Mouse (Mus musculus) heart, postnatal 0 days (tissue): ENCODE results near the gene Zswim9. TPM values are rescaled to one million over a fixed set of nuclear protein-coding genes. Genes with fewer than 3 reads are reported as not detected.
A peak's percentile ranks its signal among the peaks of the same experiment; 100 is the strongest.
"Not testable (repeated sequence)": the region's sequence is repeated elsewhere in the genome, so short reads cannot be mapped to it uniquely, and the experiment has no call there.

Source experiments
- ATAC-seq: fragments of 200-750 bp; cut with Nextera tagmentation; 2 replicates; pipeline ENCODE4 v1.8.0; 2017; ENCODE audit warnings: low read depth, moderate number of reproducible peaks, moderate library complexity; ENCODE audit not compliant: insufficient read depth
- DNase-seq: peaks from one replicate; pipeline ENCODE4 v3.0.0-alpha.2; 2016; ENCODE audit warnings: low spot score
- H3K27ac ChIP-seq: fragments of 300-500 bp; sonication (generic); 2 replicates; pipeline ENCODE4 v1.5.1; 2014; ENCODE audit warnings: low read depth, mild to moderate bottlenecking
- H3K27me3 ChIP-seq: fragments of 300-500 bp; sonication (generic); 2 replicates; pipeline ENCODE4 v1.6.1; 2014; ENCODE audit warnings: low read length, mixed read lengths; ENCODE audit not compliant: control insufficient read depth, insufficient read depth
- H3K36me3 ChIP-seq: fragments of 300-500 bp; sonication (generic); replicated peaks from 2 replicates; pipeline ENCODE4 v1.6.1; 2014; ENCODE audit warnings: low read length, mixed read lengths; ENCODE audit not compliant: control insufficient read depth, insufficient read depth
- H3K4me1 ChIP-seq: fragments of 300-500 bp; sonication (generic); 2 replicates; pipeline ENCODE4 v1.6.1; 2014; ENCODE audit warnings: antibody characterized with exemption; ENCODE audit not compliant: control insufficient read depth, insufficient read depth
- H3K4me2 ChIP-seq: fragments of 300-500 bp; sonication (generic); 2 replicates; pipeline ENCODE4 v1.6.1; 2014; ENCODE audit warnings: low read depth, mild to moderate bottlenecking, low read length, moderate library complexity
- H3K4me3 ChIP-seq: fragments of 300-500 bp; sonication (generic); 2 replicates; pipeline ENCODE4 v1.5.1; 2014; ENCODE audit warnings: low read depth, low read length
- H3K9ac ChIP-seq: fragments of 300-500 bp; sonication (generic); replicated peaks from 2 replicates; pipeline ENCODE4 v1.6.1; 2014; ENCODE audit warnings: low read depth, low read length, mixed read lengths
- H3K9me3 ChIP-seq: fragments of 300-500 bp; sonication (generic); replicated peaks from 2 replicates; pipeline ENCODE4 v1.6.1; 2016; ENCODE audit warnings: low read length; ENCODE audit not compliant: control insufficient read depth
- CTCF ChIP-seq: IDR thresholded peaks from 2 replicates; pipeline ENCODE4 v1.5.1; 2016; ENCODE audit warnings: antibody characterized with exemption, control low read depth, low read depth
- EP300 ChIP-seq: IDR thresholded peaks from 2 replicates; pipeline ENCODE4 v1.6.1; 2016; ENCODE audit warnings: antibody characterized with exemption, low read depth
- WGBS: fragments of 180-500 bp; shearing (Covaris S2); extraction: QIAGEN DNeasy Blood & Tissue Kit; methylation state at CpG from one replicate; pipeline ENCODE4 v1.1.7; 2014; 5-methylcytosine and 5-hydroxymethylcytosine counted together
- polyA plus RNA-seq: library from polyadenylated mRNA; unstranded; fragments of >200 nt; fragmentation: Nextera tagmentation; extraction: Ambion mirVana; gene quantifications from 2 replicates; pipeline ENCODE4 v1.2.1, GENCODE M21; 2015
- total RNA-seq: library from RNA; depleted of rRNA; stranded (reverse); fragments of >200 nt; gene quantifications from 2 replicates; pipeline ENCODE4 v1.2.3, GENCODE M21; 2014; ENCODE audit warnings: low replicate concordance

The Zswim9 gene
- total and polyA plus RNA-seq, 2 experiments from 2014 or later: 0.99 to 5.7 TPM

DNA sequence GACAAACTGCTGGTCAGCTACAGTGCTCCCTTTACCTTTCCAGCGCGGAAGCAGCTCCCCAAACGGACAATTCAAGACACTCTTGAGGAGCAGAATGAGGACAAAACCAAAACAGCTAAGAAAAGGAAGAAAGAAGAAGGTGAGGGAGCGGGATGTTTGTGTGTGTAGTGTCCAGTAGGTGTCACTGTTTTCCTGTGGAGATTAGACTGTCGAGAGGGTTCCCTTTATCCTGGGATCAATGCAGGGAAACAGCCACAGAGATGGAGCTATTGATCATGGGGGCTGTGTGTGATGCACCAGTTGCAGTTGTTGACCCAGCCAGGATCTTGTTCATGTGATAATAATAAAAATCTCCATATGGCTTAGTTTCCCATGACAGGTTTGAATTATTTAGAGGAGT, 10.1 kb upstream of the Zswim9 start:
- Histone ChIP-seq H3K4me1 (no peaks in the 10 kb centered on the region), H3K27ac (no peak overlapping the region), H3K9ac (no peak overlapping the region), H3K4me2 (no peak overlapping the region), H3K36me3 (peaks cover 60% of the 10 kb centered on the region), H3K27me3 (no peaks in the 10 kb centered on the region), H3K9me3 (no peaks in the 10 kb centered on the region), H3K4me3 (no peak overlapping the region)
- TF ChIP-seq CTCF (peak; percentile 59), EP300 (no peak)
- ATAC-seq: no peak
- DNase-seq: peak; percentile 9
- whole genome bisulfite sequencing: 44% methylated on average over 5 of the region's 5 CpGs

DNA sequence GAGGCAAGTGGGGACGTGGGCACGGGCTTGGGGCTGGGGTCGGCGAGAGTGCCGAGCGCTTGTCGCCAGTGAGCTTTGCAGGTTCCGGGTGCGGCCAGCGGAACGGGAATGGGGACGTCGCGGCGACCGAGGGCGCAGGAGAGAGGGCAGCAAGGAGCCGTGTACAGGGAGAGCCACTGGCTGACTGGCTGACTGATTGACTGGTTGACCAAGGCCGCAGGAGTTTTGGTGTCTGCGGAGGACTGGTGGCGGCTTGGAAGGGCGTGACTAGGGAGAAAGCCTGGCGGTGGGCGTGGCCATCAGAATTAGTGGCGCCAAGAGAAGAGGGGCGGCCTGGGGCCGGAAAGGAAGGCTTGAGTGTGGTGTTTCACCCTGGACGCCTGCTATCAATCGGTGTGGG, 436 bp upstream of the Zswim9 start:
- not testable (repeated sequence) for DNase-seq, H3K27me3 ChIP-seq, H3K9me3 ChIP-seq, H3K4me1 ChIP-seq
- peaks cover 16% of the 10 kb centered on the region for H3K36me3 ChIP-seq
- H3K27ac ChIP-seq: 0 out of 2 replicates have a peak overlapping the region, but pooled peaks have one; percentile 85
- H3K4me3 ChIP-seq: peak overlapping the region; percentile 84
- H3K4me2 ChIP-seq: peak overlapping the region; percentile 74
- ATAC-seq: peak; percentile 57
- WGBS: 0% methylated on average over 8 of the region's 29 CpGs
- peak overlapping the region; percentile 66; the same call in 1 of the 2 replicates for H3K9ac ChIP-seq

DNA sequence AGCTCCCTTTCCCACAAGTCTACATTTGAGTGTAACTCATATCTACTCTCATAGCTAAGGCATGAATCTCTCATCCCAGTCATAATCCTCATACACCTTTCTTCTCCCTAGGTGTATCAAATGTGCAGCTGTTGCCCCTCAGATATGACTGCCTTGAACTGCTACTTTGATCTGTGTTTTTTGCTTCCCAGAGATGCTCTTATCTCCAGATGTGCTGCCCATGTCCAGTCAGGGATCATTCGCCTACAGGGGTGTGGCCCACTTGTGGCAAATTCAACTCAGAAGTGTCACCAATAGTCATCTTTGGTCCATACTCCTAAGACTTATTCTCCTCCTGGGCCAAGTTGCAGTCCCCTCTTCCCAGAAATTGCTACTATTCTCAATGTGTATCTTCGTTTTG, 688 bp downstream of the Zswim9 start:
- whole genome bisulfite sequencing: 19% methylated on average over 2 of the region's 2 CpGs
- H3K36me3 ChIP-seq: peaks cover 18% of the 10 kb centered on the region
- H3K27ac ChIP-seq: peak overlapping the region; percentile 85
- peak overlapping the region; percentile 74 for H3K4me2 ChIP-seq
- H3K4me3 ChIP-seq: peak overlapping the region; percentile 84
- H3K9ac ChIP-seq: peak overlapping the region; percentile 66
- TF ChIP-seq CTCF: no peak
- TF ChIP-seq EP300: no peak
- no peaks in the 10 kb centered on the region for H3K27me3 ChIP-seq
- H3K4me1 ChIP-seq: peaks cover 4% of the 10 kb centered on the region; the same call in 1 of the 2 replicates
- H3K9me3 ChIP-seq: no peaks in the 10 kb centered on the region
- no peak for DNase-seq
- no peak for ATAC-seq

GRCm38 (mm10) chr7:13277081-13277480, 1.4 kb downstream of the Zswim9 start, which contains the start of gene Lig1:
Lig1 (plus strand) TSS chr7:13277283.
- Histone ChIP-seq H3K27ac (peak within 1 kb of the TSS; percentile 85), H3K9me3 (no peaks in the 10 kb centered on the region), H3K4me1 (peaks cover 4% of the 10 kb centered on the region; the same call in 1 of the 2 replicates), H3K27me3 (no peaks in the 10 kb centered on the region), H3K9ac (peak within 1 kb of the TSS; percentile 66), H3K36me3 (peaks cover 18% of the 10 kb centered on the region), H3K4me2 (peak within 1 kb of the TSS; percentile 74), H3K4me3 (peak within 1 kb of the TSS; percentile 84)
- ATAC-seq (no peak), DNase-seq (no peak)
- TF ChIP-seq EP300: no peak
- TF ChIP-seq CTCF: no peak
- 98% methylated on average over 16 of the region's 16 CpGs for WGBS

DNA sequence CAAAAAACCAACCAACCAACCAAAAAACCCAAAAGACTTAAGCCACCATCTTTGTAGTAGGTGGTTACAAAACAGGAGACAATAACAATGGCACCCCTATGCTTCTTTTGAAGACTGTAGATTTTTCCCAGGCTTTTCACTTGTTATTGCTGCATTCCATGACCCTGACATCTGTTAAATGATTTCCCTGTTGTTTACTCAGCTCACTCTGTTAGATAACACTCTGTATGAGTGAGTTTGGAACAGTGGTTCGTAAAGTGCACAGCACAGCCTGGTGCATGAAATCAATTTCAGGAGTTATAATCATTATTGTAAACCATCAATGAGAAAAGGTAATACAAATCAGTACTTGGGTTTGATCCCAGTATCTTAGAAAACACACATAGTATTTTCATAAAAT, 6.8 kb downstream of the Zswim9 start:
- no peak for ATAC-seq
- 70% methylated on average over 1 of the region's 1 CpGs for WGBS
- no peaks in the 10 kb centered on the region for H3K4me1 ChIP-seq
- DNase-seq: no peak
- no peak overlapping the region for H3K4me3 ChIP-seq
- TF ChIP-seq EP300 (no peak), CTCF (no peak)
- H3K27ac ChIP-seq: no peak overlapping the region
- H3K4me2 ChIP-seq: no peak overlapping the region
- no peaks in the 10 kb centered on the region for H3K27me3 ChIP-seq
- H3K9me3 ChIP-seq: no peaks in the 10 kb centered on the region
- peaks cover 16% of the 10 kb centered on the region for H3K36me3 ChIP-seq
- H3K9ac ChIP-seq: no peak overlapping the region

- Histone ChIP-seq H3K27me3 (no peaks in the 10 kb centered on the region), H3K9me3 (no peaks in the 10 kb centered on the region), H3K36me3 (peaks cover 7% of the 10 kb centered on the region; the same call in 1 of the 2 replicates), H3K4me2 (no peak overlapping the region), H3K9ac (no peak overlapping the region), H3K4me3 (no peak overlapping the region), H3K4me1 (no peaks in the 10 kb centered on the region), H3K27ac (no peak overlapping the region)
- 68% methylated on average over 11 of the region's 11 CpGs for WGBS
- no peak for ATAC-seq
- TF ChIP-seq EP300 (no peak), CTCF (no peak)
- DNase-seq: no peak
Observed at GRCm38 (mm10) chr7:13269394-13269793, 9.1 kb downstream of the Zswim9 start.
